Mouse (Mus musculus) ES-Bruce4 (cell line): ENCODE data around the gene Msantd2.

Experiments
- EP300 ChIP-seq: IDR thresholded peaks from 2 replicates; pipeline ENCODE4 v1.6.1; 2011; ENCODE audit warnings: low read depth, low read length; ENCODE audit not compliant: insufficient read depth
- POLR2A ChIP-seq: IDR thresholded peaks from one replicate; pipeline ENCODE4 v1.8.1; 2011; ENCODE audit warnings: low read length; ENCODE audit not compliant: insufficient read depth

- TF ChIP-seq POLR2A (no peak), EP300 (peak; percentile 92)
Measured at GRCm38 (mm10) chr9:37485146-37485545, 4.0 kb upstream of the Msantd2 start.
